Mouse (Mus musculus) bone marrow, adult 2 months (tissue): ENCODE data around the gene Phc1.

Source experiments
- CTCF ChIP-seq: fragments of 200-500 bp; IDR thresholded peaks from 2 replicates; pipeline ENCODE4 v1.5.1; 2011; ENCODE audit warnings: low read length, control low read depth; ENCODE audit not compliant: control insufficient read depth, insufficient read depth
- POLR2A ChIP-seq: fragments of 200-500 bp; IDR thresholded peaks from 2 replicates; pipeline ENCODE4 v1.6.1; 2011; ENCODE audit warnings: low read depth, mild to moderate bottlenecking, control low read depth, low read length, borderline replicate concordance; ENCODE audit not compliant: control insufficient read depth

DNA sequence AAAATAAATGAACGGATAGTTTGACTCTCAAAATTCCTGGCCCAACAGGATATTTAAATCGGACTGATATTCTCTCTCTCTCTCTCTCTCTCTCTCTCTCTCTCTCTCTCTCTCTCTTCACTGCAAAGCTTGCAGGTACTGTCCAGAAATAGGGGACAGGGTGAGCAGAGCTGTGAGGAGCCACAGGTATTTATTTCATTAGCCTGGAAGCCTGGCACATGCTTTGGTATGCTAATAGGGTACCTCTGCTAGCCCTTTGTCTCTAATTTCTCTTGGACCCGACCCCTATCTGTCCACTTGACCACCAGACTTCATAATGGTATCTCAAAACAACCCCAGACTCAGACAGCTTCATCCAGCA lies 43.5 kb downstream of the Phc1 start:
- no peak for TF ChIP-seq CTCF
- no peak for TF ChIP-seq POLR2A
